In the genomic region with DNA sequence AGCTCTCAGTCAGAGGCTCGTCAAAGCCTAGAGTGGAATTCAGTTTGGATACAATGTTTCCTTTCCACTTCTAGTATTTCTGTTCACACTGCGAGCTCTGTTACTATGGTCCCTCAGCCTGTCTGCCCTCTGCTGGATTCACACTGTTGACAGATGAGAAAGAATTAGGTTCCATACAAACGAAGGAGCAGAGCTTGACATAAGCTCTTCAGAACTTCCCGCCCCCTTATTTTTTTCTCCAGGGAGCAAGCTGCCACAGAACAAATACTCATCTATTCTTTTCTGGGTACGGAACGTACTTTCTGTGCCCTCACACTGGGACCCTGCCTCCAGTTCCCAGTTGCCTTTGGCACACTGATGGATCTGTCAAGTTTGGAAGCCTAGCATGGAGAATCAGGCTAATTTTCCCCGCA, we compare ENCODE assay signal across 15 mouse cellular contexts.
DNase-seq lines count a peak whose midpoint lies in the region; ATAC-seq and TF ChIP-seq lines count a peak whose summit lies in the region.
"Had no signal": no experiment of that assay in that cellular context is flagged by ENCODE, and none has a peak within 500 bp of the region (broad histone marks: within the 10 kb centered on the region; RNA-seq: fewer than 3 reads in every experiment).

No protein-coding gene starts in this region.

- no peak for TF ChIP-seq POLR2A in brain, embryonic 14.5 days (IDR thresholded peaks at IDR 0.05; ENCODE audit: borderline replicate concordance, extremely low read depth, insufficient read depth, insufficient read length, poor library complexity, severe bottlenecking)

- H3K4me2 ChIP-seq in forebrain, embryonic 16.5 days (ENCODE audit: low read length): no peak overlapping the region
- H3K4me2 ChIP-seq in forebrain, embryonic 11.5 days (ENCODE audit: low read depth, low read length, severe bottlenecking): no peak overlapping the region
- H3K4me2 ChIP-seq: embryonic facial prominence, embryonic 15.5 days; heart, embryonic 12.5 days; midbrain, embryonic 12.5 days; neural tube, embryonic 15.5 days had no signal

- 0 out of 2 replicates have a peak, but pooled peaks have one; percentile 36 for ATAC-seq in forebrain, embryonic 16.5 days
- no peak for ATAC-seq in forebrain, embryonic 11.5 days (replicated peaks; ENCODE audit: low FRiP score)

- H3K9me3 ChIP-seq in forebrain, embryonic 16.5 days (ENCODE audit: control insufficient read depth, low read length): no peaks in the 10 kb centered on the region
- no peaks in the 10 kb centered on the region for H3K9me3 ChIP-seq in forebrain, embryonic 11.5 days (ENCODE audit: control insufficient read depth, low read length)
- H3K9me3 ChIP-seq: embryonic facial prominence, embryonic 15.5 days; heart, embryonic 12.5 days; midbrain, embryonic 12.5 days; neural tube, embryonic 15.5 days had no signal

- H3K4me3 ChIP-seq in forebrain, embryonic 16.5 days (replicated peaks; ENCODE audit: low read length): no peak overlapping the region
- H3K4me3 ChIP-seq in forebrain, embryonic 11.5 days (ENCODE audit: low read depth, low read length): no peak overlapping the region
- no peak overlapping the region for H3K4me3 ChIP-seq in left cerebral cortex, adult 2 months
- H3K4me3 ChIP-seq: embryonic facial prominence, embryonic 15.5 days; heart, embryonic 12.5 days; midbrain, embryonic 12.5 days; neural tube, embryonic 15.5 days had no signal

- no peaks in the 10 kb centered on the region for H3K36me3 ChIP-seq in forebrain, embryonic 16.5 days (ENCODE audit: control insufficient read depth, insufficient read depth)
- no peaks in the 10 kb centered on the region for H3K36me3 ChIP-seq in forebrain, embryonic 11.5 days (ENCODE audit: control insufficient read depth, insufficient read depth, low read length)
- H3K36me3 ChIP-seq: embryonic facial prominence, embryonic 15.5 days; heart, embryonic 12.5 days; midbrain, embryonic 12.5 days; neural tube, embryonic 15.5 days had no signal

- 0 out of 2 replicates have a peak, but pooled peaks cover 5% of the 10 kb centered on the region for H3K4me1 ChIP-seq in forebrain, embryonic 16.5 days (replicated peaks; ENCODE audit: control insufficient read depth, insufficient read depth, low read length)
- H3K4me1 ChIP-seq in forebrain, embryonic 11.5 days (replicated peaks; ENCODE audit: control insufficient read depth, insufficient read depth, low read length): no peaks in the 10 kb centered on the region
- H3K4me1 ChIP-seq: embryonic facial prominence, embryonic 15.5 days; midbrain, embryonic 12.5 days; neural tube, embryonic 15.5 days had no signal

- no peak overlapping the region for H3K9ac ChIP-seq in forebrain, embryonic 16.5 days (replicated peaks; ENCODE audit: low read depth, low read length)
- no peak overlapping the region for H3K9ac ChIP-seq in forebrain, embryonic 11.5 days (ENCODE audit: low read length)
- H3K9ac ChIP-seq: embryonic facial prominence, embryonic 15.5 days; heart, embryonic 12.5 days; midbrain, embryonic 12.5 days; neural tube, embryonic 15.5 days had no signal

- DNase-seq in forebrain, embryonic 11.5 days (ENCODE audit: low spot score): no peak
- peak in 1 of 2 experiments; percentile 15 for DNase-seq in left cerebral cortex, adult 2 months (ENCODE audit: extremely low spot score in 1 of 2, low spot score in 2 of 2)
- no peak for DNase-seq in left cerebral cortex, adult 18-20 months (ENCODE audit: low spot score in 2 of 2)
- peak; percentile 70 for DNase-seq in brain, embryonic 14.5 days (ENCODE audit: low read depth)
- DNase-seq in layer of hippocampus, postnatal 14 days (ENCODE audit: low spot score in 2 of 2): peak; percentile 21 to 62
- no peak for DNase-seq in gastrocnemius, postnatal 36 days
- no peak for DNase-seq in spleen, adult 12 weeks (ENCODE audit: low spot score)
- DNase-seq: adrenal gland, postnatal 10 days; cerebellum, adult 11 months; lung, adult 2 months had no signal

- no peak overlapping the region for H3K27ac ChIP-seq in forebrain, embryonic 16.5 days (ENCODE audit: low read length)
- no peak overlapping the region for H3K27ac ChIP-seq in forebrain, embryonic 11.5 days (ENCODE audit: low read depth, low read length)
- H3K27ac ChIP-seq in left cerebral cortex, adult 2 months: no peak overlapping the region
- H3K27ac ChIP-seq: embryonic facial prominence, embryonic 15.5 days; midbrain, embryonic 12.5 days; neural tube, embryonic 15.5 days had no signal

- WGBS in forebrain, embryonic 16.5 days: 35% methylated on average over 7 of the region's 7 CpGs
- 58% methylated on average over 7 of the region's 7 CpGs for WGBS in forebrain, embryonic 11.5 days

- no peaks in the 10 kb centered on the region for H3K27me3 ChIP-seq in forebrain, embryonic 16.5 days (replicated peaks; ENCODE audit: control insufficient read depth, insufficient read depth, low read length)
- no peaks in the 10 kb centered on the region for H3K27me3 ChIP-seq in forebrain, embryonic 11.5 days (ENCODE audit: control insufficient read depth, insufficient read depth, low read length)
- H3K27me3 ChIP-seq: embryonic facial prominence, embryonic 15.5 days; heart, embryonic 12.5 days; midbrain, embryonic 12.5 days; neural tube, embryonic 15.5 days had no signal

- intact Hi-C loops in left cerebral cortex, adult 2 months (cut with DNase I): loop anchor here (5.0 to 10.0 kb wide), 2 partner anchors 142 to 234 kb away; no protein-coding TSS in a partner anchor
- intact Hi-C loops in gastrocnemius, postnatal 36 days (cut with DNase I): no loop called here

- TF ChIP-seq CTCF in left cerebral cortex, adult 2 months (IDR thresholded peaks at IDR 0.05): peak; percentile 46
- TF ChIP-seq CTCF in brain, embryonic 14.5 days (IDR thresholded peaks at IDR 0.05; ENCODE audit: borderline replicate concordance, extremely low read depth, insufficient read depth, insufficient read length): peak; percentile 31; the same call in 1 of the 2 replicates

Comparison
In these comparisons a context has a peak if more than half of its experiments do, and no peak if none do; other contexts are left out.
1. DNase-seq: peak in brain, embryonic 14.5 days (single experiment) and layer of hippocampus, postnatal 14 days (2 of 2); none in forebrain, embryonic 11.5 days (single experiment), left cerebral cortex, adult 18-20 months (0 of 2), gastrocnemius, postnatal 36 days (0 of 2) and spleen, adult 12 weeks (single experiment).